Mouse (Mus musculus): Measurements from ENCODE around the gene Mapt. TPM values are rescaled to one million over a fixed set of nuclear protein-coding genes. Genes with fewer than 3 reads are reported as not detected.

Mapt gene
- polyA plus RNA-seq, 1 experiment from 2014 or later, result 67.7 TPM

DNA sequence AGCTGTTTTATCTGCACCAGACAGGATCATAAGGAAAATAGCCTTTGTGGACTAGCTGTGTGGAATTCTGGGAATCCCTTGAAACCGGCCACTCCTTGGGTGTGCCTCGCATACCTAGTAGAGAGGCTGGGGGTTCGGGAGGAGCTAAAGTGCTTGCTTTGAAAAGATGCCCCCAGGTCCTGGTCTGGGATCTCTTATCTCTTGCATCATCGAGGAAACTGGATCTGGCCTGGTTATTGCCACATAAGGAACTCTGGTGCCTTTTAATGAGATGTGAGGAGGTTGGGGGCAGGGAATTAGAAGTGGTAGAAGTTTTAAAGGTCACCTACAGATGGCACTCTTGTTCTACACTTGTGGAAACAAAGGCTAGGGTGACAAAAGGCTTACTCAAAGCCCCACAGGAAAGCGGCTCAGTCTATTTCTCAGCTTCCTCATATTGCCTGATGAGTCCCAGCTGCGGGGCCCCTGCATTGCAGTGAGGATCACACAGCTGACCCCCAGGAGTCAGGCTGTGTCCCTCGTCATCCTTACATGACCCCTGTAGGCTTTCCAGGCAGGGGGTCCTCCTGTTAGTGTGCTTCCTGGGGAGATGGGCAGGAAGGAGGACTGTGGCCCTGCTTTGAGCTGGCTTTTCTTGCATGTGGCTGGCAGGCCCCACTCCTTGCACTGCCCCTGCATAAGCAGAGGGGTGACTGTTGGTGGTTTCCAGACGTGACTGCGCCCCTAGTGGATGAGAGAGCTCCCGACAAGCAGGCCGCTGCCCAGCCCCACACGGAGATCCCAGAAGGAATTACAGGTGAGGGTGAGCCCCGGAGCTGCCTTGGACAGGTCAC is 58.2 kb downstream of the Mapt start:
- Histone ChIP-seq H3K36me3 (peaks cover 7% of the 10 kb centered on the region; the same call in 1 of the 2 replicates), H3K9me3 (peaks cover 3% of the 10 kb centered on the region; the same call in 1 of the 2 replicates), H3K4me1 (replicated peaks) (peaks cover 32% of the 10 kb centered on the region), H3K4me3 (peak overlapping the region; percentile 29), H3K27me3 (ENCODE audit: insufficient read depth, poor library complexity, severe bottlenecking) (0 out of 2 replicates have a peak, but pooled peaks cover 3% of the 10 kb centered on the region), H3K27ac (peak overlapping the region; percentile 94)
- WGBS, result 16% methylated on average over 13 of the region's 13 CpGs
- peak; percentile 83 for DNase-seq (ENCODE audit: low spot score)

DNA sequence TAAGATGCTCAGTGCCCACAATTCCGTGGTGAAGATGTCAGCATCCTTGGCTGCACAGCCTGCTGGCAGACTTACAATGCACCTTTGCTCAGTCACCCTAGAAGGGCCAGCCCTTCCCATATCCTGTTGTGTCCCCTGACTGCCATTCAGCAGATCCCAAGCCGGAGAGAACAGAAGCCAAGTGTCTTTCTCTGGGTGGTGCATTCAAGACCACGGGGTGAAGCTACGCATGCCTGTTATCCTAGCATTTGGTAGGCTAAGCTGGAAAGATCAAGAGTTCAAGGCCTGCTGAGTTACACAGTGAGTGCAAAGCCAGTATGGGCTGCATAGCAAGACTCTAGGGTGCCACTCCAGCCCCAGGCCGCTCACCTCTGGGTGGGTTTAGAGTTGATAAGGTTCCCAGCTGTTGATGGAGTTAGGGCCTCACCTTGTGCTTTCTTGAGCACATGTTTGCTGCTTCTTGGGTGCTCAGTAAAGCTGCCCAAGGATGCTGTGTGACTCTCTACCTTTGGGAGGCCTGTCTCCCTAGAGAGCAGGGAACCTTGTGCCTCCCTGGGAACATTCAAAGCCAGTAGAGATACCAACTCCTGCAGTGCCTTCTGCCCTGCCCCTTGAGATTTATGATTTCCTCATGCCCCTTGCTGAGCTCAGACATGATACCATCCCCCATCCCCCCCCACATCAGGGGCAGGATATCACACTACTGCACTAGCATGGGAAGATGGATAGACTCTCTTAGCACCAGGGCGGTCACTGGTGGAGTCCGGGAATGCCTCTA is 61.4 kb downstream of the Mapt start:
- Histone ChIP-seq H3K9me3 (no peaks in the 10 kb centered on the region), H3K4me3 (no peak overlapping the region), H3K27me3 (ENCODE audit: insufficient read depth, poor library complexity, severe bottlenecking) (0 out of 2 replicates have a peak, but pooled peaks cover 4% of the 10 kb centered on the region), H3K36me3 (no peaks in the 10 kb centered on the region), H3K27ac (no peak overlapping the region), H3K4me1 (replicated peaks) (peaks cover 43% of the 10 kb centered on the region)
- WGBS, result 86% methylated on average over 7 of the region's 7 CpGs
- no peak for DNase-seq (ENCODE audit: low spot score)

DNA sequence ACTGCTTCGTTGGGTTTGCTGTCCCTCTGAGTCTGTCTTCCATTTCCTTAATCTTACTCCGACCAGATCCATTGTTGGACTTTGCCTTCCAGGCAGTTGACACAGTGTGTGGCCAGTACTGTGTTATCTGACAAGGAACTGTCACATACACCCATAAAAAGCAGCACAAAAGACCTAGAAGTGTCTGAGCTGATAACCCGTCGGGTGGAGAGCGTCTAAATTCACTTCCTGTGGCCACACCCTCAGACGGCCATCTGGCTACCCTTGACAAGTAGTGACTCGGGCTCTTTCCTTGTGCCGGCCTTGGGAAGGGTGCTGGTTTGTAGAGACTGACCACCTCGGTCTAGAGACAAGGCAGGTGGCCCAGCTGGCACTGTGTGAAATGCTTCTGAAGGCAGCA is 62.1 kb downstream of the Mapt start:
- WGBS, result 84% methylated on average over 9 of the region's 9 CpGs
- DNase-seq (ENCODE audit: low spot score), result no peak
- no peaks in the 10 kb centered on the region for H3K36me3 ChIP-seq
- no peaks in the 10 kb centered on the region for H3K9me3 ChIP-seq
- H3K4me1 ChIP-seq (replicated peaks), result peaks cover 43% of the 10 kb centered on the region
- H3K4me3 ChIP-seq, result no peak overlapping the region
- H3K27me3 ChIP-seq (ENCODE audit: insufficient read depth, poor library complexity, severe bottlenecking), result 0 out of 2 replicates have a peak, but pooled peaks cover 4% of the 10 kb centered on the region
- H3K27ac ChIP-seq, result no peak overlapping the region

DNA sequence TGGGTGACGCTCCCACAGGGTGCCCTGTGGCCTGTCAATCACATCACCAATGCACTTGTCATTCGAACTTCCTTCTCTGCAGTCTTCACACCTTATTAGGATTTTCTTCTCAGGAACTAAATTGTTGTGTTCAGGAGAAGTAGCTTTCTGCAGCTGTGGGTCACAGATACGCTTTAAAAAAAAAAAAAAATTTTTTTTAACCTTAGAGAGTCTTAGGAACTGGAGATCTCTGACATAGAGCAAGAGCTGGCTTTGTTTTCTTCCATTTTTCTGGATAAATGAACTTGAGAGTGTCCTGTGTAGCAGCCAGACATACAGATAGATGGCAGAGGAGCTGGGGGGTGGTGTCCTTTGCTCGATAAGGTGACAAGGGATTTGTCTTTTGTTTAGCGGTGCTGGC is 64.0 kb downstream of the Mapt start:
- Histone ChIP-seq H3K9me3 (no peaks in the 10 kb centered on the region), H3K4me1 (replicated peaks) (peaks cover 30% of the 10 kb centered on the region), H3K4me3 (no peak overlapping the region), H3K27ac (peak overlapping the region; percentile 45; the same call in 1 of the 2 replicates), H3K36me3 (no peaks in the 10 kb centered on the region; the same call in 1 of the 2 replicates), H3K27me3 (ENCODE audit: insufficient read depth, poor library complexity, severe bottlenecking) (0 out of 2 replicates have a peak, but pooled peaks cover 4% of the 10 kb centered on the region)
- 60% methylated on average over 5 of the region's 5 CpGs for WGBS
- DNase-seq (ENCODE audit: low spot score), result no peak

DNA sequence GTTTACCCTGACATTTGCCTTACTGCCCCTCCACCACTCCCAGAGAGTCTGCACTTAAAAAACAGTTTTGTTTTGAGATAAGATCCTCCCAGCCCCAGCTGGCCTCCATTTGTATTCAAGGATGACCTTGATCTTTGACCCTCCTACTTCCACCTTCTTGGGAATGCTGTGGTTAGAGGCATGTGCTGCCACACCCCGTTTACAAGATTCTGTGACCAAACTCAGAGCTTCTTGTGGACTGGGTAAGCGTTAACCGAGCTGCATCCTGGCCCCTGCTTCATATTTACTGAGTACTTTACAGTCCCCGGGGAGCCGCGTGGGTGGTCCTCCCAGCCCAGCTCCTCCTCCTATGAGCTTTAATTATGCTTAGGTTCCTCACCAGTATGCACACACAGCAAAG is 64.5 kb downstream of the Mapt start:
- no peak for DNase-seq (ENCODE audit: low spot score)
- Histone ChIP-seq H3K36me3 (no peaks in the 10 kb centered on the region; the same call in 1 of the 2 replicates), H3K4me3 (no peak overlapping the region), H3K9me3 (no peaks in the 10 kb centered on the region), H3K27ac (peak overlapping the region; percentile 45; the same call in 1 of the 2 replicates), H3K27me3 (ENCODE audit: insufficient read depth, poor library complexity, severe bottlenecking) (0 out of 2 replicates have a peak, but pooled peaks cover 4% of the 10 kb centered on the region), H3K4me1 (replicated peaks) (peaks cover 25% of the 10 kb centered on the region)
- WGBS, result 43% methylated on average over 6 of the region's 6 CpGs

DNA sequence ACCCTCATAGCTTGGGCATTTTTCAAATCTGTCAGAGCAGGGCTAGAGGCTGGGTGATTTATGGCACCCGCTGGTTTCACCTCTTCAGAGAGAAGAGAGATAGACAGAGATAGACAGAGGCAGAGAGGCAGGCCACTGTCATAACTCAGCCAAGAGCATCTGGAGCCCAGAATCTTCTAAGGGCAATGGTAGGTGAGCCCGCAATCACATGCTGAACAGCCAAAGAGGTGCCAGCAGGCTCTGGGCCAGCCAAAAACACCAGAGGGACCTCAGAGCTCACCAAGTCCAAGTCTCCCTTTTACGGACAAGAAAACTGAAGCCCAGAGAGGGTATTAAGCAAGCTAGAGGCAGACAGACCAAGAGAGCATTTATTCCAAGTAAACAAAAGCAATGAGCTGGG is 66.5 kb downstream of the Mapt start:
- no peaks in the 10 kb centered on the region; the same call in 1 of the 2 replicates for H3K36me3 ChIP-seq
- H3K9me3 ChIP-seq, result no peaks in the 10 kb centered on the region
- no peak overlapping the region for H3K27ac ChIP-seq
- H3K4me1 ChIP-seq (replicated peaks), result peaks cover 36% of the 10 kb centered on the region
- 0 out of 2 replicates have a peak, but pooled peaks cover 4% of the 10 kb centered on the region for H3K27me3 ChIP-seq (ENCODE audit: insufficient read depth, poor library complexity, severe bottlenecking)
- WGBS, result 94% methylated on average over 3 of the region's 3 CpGs
- no peak overlapping the region for H3K4me3 ChIP-seq
- DNase-seq (ENCODE audit: low spot score), result no peak

DNA sequence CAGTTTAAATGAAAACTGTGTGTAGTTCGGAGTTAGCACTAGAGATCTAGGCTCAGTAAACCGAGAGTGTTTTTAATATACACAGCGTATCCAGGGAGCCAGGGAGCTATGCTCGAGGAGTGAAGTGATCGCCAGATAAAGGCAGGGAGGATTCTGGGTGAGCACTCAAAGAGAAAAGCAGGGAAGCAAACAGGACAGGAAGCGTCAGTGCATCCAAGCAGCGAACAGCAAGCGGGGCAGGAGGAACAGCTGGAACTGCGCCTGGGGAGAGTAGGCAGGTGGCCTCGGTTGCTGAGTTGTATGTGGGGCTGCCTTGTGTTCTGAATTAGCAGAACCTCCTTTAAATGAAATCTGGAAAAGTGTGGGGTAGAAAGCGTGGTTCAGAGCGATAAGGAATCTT is 71.4 kb downstream of the Mapt start:
- no peak for DNase-seq (ENCODE audit: low spot score)
- WGBS, result 51% methylated on average over 12 of the region's 12 CpGs
- H3K4me3 ChIP-seq, result no peak overlapping the region

DNA sequence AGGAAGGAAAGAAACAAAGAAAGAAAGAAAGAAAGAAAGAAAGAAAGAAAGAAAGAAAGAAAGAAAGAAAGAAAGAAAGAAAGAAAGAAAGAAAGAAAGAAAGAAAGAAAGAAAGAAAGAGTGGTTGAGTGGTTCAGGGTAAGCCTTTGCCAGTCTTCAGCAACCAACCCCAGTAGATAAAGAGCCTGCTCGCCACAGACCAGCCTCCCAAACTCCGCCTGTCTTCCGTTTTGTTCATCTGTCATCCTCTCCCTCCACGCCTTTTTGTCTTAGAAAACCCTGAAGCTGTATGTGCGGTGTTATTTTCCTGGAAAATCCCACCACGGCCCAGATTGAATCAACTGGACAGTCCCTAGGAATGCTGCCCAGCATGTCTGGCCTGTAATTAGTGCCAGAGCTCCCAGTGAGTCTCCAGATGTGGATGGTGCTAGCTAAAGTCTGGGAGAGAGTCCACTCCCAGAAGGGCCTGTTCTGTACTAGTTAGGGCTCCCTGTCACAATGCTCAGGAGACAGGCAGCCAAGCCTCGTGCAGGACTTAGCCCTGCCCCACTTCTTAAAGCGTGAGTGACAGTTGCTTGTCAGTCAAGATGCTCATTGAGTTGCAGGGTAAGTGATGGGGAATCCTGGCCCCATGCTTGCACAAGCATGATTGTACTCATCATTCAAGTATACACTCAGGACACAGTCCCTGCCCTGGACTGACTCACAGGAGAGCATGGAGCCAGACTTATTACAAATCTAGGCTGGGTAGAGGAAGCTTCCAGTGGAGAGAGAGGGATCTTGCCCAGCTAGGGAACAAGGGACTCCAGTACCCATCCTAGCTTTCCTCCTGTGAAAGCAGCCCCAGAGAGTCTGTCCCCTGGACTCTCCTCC is 72.1 kb downstream of the Mapt start:
- 52% methylated on average over 8 of the region's 8 CpGs for WGBS
- no peaks in the 10 kb centered on the region; the same call in 1 of the 2 replicates for H3K36me3 ChIP-seq
- H3K4me3 ChIP-seq, result no peak overlapping the region
- H3K27ac ChIP-seq, result no peak overlapping the region
- no peaks in the 10 kb centered on the region for H3K9me3 ChIP-seq
- no peaks in the 10 kb centered on the region for H3K27me3 ChIP-seq (ENCODE audit: insufficient read depth, poor library complexity, severe bottlenecking)
- no peak for DNase-seq (ENCODE audit: low spot score)
- H3K4me1 ChIP-seq (replicated peaks), result peaks cover 24% of the 10 kb centered on the region

More for the DNA sequence above, 71.4 kb downstream of the Mapt start:
- H3K36me3 ChIP-seq, result no peaks in the 10 kb centered on the region; the same call in 1 of the 2 replicates
- peak overlapping the region; percentile 10; the same call in 1 of the 2 replicates for H3K27ac ChIP-seq
- no peaks in the 10 kb centered on the region for H3K27me3 ChIP-seq (ENCODE audit: insufficient read depth, poor library complexity, severe bottlenecking)
- H3K4me1 ChIP-seq (replicated peaks), result peaks cover 24% of the 10 kb centered on the region
- no peaks in the 10 kb centered on the region for H3K9me3 ChIP-seq

DNA sequence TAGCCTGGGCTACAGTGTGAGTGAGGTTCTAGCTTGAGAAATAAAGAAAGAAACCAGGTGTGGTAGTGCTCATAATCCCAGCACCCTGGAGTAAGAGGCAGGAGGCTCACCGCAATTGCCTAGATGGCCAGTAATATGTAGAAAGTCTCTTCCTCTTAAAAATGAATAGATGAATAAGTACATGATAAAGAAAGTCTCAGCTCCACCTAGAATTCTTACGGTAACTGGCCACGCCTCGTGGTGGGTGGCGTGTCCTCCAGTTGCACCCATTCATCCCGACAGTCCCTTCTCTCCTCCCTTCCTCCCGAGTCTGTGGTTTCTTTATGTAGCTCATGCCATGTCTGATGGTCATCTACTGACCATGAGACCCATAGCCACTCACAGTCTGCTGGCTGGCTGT is 74.5 kb downstream of the Mapt start:
- WGBS, result 91% methylated on average over 7 of the region's 7 CpGs
- no peaks in the 10 kb centered on the region for H3K36me3 ChIP-seq
- H3K27me3 ChIP-seq (ENCODE audit: insufficient read depth, poor library complexity, severe bottlenecking), result peaks cover 21% of the 10 kb centered on the region
- peaks cover 25% of the 10 kb centered on the region for H3K4me1 ChIP-seq (replicated peaks)
- no peaks in the 10 kb centered on the region for H3K9me3 ChIP-seq
- DNase-seq (ENCODE audit: low spot score), result no peak
- no peak overlapping the region for H3K27ac ChIP-seq
- no peak overlapping the region for H3K4me3 ChIP-seq

DNA sequence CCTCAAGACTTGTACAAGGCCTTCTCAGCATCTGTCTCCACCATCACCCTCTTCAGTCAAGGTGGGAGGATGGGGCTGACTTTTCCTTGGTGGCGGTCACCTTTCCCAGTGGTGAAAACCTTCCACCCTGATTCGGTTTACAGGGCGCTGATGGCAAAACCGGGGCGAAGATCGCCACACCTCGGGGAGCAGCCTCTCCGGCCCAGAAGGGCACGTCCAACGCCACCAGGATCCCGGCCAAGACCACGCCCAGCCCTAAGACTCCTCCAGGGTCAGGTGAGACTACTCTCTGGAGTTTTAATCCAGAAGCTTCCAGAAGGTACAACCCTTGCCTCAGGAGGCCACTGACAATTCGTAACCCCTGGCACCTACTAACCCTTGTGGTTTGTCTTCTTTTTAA is 75.3 kb downstream of the Mapt start:
- H3K4me1 ChIP-seq (replicated peaks), result peaks cover 21% of the 10 kb centered on the region
- DNase-seq (ENCODE audit: low spot score), result no peak
- no peak overlapping the region for H3K27ac ChIP-seq
- no peak overlapping the region for H3K4me3 ChIP-seq
- H3K9me3 ChIP-seq, result no peaks in the 10 kb centered on the region
- no peaks in the 10 kb centered on the region for H3K36me3 ChIP-seq
- H3K27me3 ChIP-seq (ENCODE audit: insufficient read depth, poor library complexity, severe bottlenecking), result peaks cover 29% of the 10 kb centered on the region
- WGBS, result 93% methylated on average over 13 of the region's 13 CpGs

DNA sequence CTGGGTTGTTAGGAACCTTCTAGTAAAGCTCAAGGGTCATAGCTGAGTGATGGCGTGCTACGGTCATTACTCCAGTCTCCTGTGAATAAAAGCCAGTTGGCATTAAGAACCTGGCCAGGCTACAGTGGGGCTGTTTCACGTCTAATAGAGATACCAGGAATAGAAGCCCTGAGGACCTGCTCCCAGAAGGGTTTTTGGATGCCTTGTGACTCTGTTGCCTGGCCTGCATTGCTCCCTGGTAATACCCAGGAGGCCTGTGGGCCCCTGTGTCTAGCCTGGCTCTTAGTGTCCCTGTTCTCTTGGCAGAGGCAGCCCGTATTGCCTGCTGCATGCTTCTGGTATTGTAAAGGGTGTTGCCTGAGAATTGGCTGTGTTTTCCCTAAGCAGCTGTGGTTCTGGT is 75.9 kb downstream of the Mapt start:
- Histone ChIP-seq H3K27me3 (ENCODE audit: insufficient read depth, poor library complexity, severe bottlenecking) (peaks cover 29% of the 10 kb centered on the region), H3K9me3 (no peaks in the 10 kb centered on the region), H3K27ac (no peak overlapping the region), H3K36me3 (no peaks in the 10 kb centered on the region), H3K4me3 (no peak overlapping the region), H3K4me1 (replicated peaks) (peaks cover 16% of the 10 kb centered on the region)
- 83% methylated on average over 4 of the region's 4 CpGs for WGBS
- DNase-seq (ENCODE audit: low spot score), result no peak

Measured in hindbrain, embryonic 10.5 days (tissue).